Mouse (Mus musculus) naive thymus-derived CD4-positive, alpha-beta T cell, adult 5 months (primary cell): Measurements from ENCODE around the gene E2f8. TPM values are rescaled to one million over a fixed set of nuclear protein-coding genes. Genes with fewer than 3 reads are reported as not detected.

Experiments
- polyA plus RNA-seq: library from polyadenylated mRNA; unstranded; fragments of 100-300 nt; shearing (Covaris generic); gene quantifications from one replicate; pipeline ENCODE4 v1.2.1, GENCODE M21; 2017

E2f8 gene
- polyA plus RNA-seq, result 0.09 TPM

DNA sequence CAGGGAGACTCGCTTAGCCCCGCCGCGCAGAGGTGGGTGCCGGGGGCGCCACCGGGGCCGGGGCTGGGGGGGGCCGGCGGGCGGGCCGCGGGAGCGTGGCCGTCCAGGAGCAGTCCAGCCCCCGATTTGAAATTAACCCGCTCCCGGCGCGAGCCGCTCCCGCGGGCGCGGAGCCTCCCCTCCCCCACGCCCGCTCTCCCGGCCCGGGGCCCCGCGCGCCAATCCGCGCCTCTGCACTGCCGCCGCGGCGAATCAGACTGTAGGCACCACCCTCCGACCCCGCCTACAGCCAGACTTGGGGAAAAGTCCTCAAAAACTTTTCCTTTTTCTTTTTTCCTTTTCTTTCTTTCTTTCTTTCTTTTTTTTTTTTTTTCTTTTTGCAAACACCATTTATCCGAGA, at the start of gene E2f8:
E2f8 (minus strand) TSS at position 111 of the 400 bp plus-strand sequence.

DNA sequence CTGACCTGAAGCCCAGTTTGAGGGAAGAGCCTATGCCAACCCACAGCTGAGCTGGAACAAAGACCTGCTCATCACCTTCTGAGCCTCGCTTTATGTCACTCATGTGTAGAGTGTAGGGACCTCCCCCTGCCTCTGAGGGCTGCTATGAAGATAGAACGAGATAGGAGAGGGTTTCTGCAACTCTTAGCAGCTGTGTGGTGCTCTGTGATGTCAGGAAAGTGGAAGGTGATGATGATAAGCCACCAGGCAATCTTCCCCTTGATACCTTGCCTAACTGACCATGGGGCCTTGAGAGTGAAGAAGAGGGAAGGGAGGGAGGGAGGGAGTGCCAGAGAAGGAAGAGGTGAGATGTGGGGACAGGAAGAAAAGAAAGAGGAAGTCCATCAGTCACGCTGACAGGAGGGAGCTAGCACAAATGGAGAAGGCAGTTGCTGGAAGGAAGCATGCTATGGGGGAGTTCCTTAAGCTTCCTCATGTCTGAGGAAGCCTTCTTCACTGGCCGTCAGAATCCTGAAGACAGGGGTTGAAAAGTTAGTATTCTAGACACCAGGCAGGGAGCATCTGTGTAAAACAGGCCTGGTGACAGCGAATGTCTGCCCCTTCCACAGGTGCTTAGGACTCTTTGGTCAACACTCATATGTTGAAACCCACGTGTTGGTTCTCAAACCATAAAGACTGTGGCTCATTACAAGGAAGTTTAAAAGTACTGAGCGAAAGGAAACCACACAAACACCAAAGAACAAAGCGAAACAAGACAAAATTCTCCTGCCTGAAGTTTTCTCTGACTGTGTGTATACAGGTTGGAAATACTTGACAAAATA, 27.3 kb upstream of the E2f8 start, which contains the start of gene Nav2:
Nav2 (plus strand) TSS at position 196 of the 821 bp plus-strand sequence.

DNA sequence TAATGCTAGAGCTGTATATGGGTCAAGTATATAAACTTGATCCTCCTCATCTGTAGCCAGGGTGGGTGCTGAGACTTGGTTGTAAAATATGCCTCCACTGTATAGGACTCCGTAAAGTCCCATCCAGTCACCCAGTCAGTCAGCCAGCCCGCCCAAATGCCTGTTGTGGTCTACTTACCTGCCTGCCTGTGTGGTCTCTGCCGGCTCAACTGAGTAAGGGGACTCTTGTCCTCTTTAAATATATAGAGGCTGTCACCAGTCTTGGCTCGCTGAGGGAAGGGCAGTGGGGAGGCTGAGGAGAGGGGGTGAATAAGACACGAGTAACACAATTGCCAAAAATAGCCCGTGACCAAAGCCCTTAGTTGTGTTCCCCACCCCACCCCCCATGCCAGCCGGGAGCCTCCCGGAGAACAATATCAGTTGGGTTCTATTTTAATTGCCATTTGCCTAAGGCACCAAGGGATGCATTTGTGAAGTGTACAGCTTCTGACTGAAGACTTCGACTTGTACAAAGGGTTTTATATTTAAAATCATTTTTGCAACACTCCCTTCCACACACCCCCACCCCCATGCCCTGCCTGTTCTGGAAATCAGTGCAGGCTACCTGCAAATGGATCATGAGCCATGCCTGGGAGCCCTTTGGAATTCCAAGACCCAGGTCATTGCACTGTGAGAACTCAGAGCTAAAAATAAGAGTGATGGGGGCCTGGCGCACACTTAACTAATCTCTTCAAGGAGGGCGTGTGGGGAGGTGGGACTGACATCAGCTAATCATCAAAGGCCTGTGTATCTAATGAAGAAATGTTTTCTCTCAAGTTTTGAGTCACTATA, 33.4 kb downstream of the E2f8 start, which contains the start of gene Csrp3:
Csrp3 (minus strand) TSS at position 214 of the 831 bp plus-strand sequence.

Other genes with a start within 250 kb of the E2f8 start
- not detected for gene Mrgprb3, start 237.8 kb downstream of the E2f8 start, polyA plus RNA-seq
- gene Zdhhc13, start 92.6 kb downstream of the E2f8 start, polyA plus RNA-seq, result 35.9 TPM
- not detected for gene Csrp3, start 33.6 kb downstream of the E2f8 start, polyA plus RNA-seq
- gene Nav2, start 27.1 kb upstream of the E2f8 start, polyA plus RNA-seq, result 5.6 TPM